Mouse (Mus musculus): ENCODE results near the gene Cst9.

DNA sequence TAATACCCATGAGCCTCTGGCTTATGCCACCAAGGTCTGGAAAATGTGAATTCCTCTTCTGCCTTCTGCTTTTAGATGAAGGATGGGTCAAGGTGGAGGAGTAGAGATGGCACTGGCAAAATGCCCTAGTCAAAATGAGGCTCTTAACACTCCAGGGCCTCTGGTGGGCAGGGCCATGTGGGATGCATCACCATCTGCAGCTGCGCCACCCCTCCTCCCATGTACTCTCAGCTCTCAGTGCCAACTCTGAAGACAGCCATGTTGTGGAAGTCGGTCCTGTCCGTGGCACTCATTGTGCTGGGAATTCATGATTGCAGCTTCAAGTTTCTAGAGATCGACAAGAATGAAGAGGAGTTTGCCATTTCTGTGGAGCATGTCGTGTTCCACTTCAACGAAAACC is 45.8 kb upstream of the Cst9 start, which contains the start of gene Cst12:
- TF ChIP-seq ZC3H11A (IDR thresholded peaks at IDR 0.05; ENCODE audit: borderline replicate concordance, low read depth, low read length) (no peak), ZNF384 (IDR thresholded peaks at IDR 0.05; ENCODE audit: low read depth, low read length) (no peak), MAFK (IDR thresholded peaks at IDR 0.05; ENCODE audit: insufficient read depth, low read depth, low read length) (no peak), CHD2 (IDR thresholded peaks at IDR 0.05; ENCODE audit: low read depth, low read length) (no peak)
